Comparison of ENCODE assay signal across 19 mouse cellular contexts in genomic region chr4:65958369-65959187, GRCm38 (mm10).
DNase-seq lines count a peak whose midpoint lies in the region; ATAC-seq lines count a peak whose summit lies in the region.
"Had no signal": no experiment of that assay in that cellular context is flagged by ENCODE, and none has a peak within 500 bp of the region (broad histone marks: within the 10 kb centered on the region; RNA-seq: fewer than 3 reads in every experiment).

No protein-coding gene starts in this region.

- no peak overlapping the region for H3K4me2 ChIP-seq in forebrain, embryonic 15.5 days (replicated peaks)
- H3K4me2 ChIP-seq in forebrain, embryonic 12.5 days, result no peak overlapping the region
- no peak overlapping the region for H3K4me2 ChIP-seq in lung, embryonic 16.5 days (ENCODE audit: low read depth, low read length)
- no peak overlapping the region for H3K4me2 ChIP-seq in forebrain, embryonic 16.5 days (ENCODE audit: low read length)
- H3K4me2 ChIP-seq in heart, embryonic 11.5 days, result no peak overlapping the region
- H3K4me2 ChIP-seq: embryonic facial prominence, embryonic 13.5 days; hindbrain, embryonic 13.5 days had no signal

- no peak overlapping the region for H3K27ac ChIP-seq in forebrain, embryonic 15.5 days (replicated peaks)
- H3K27ac ChIP-seq in forebrain, embryonic 12.5 days, result no peak overlapping the region
- no peak overlapping the region for H3K27ac ChIP-seq in lung, embryonic 16.5 days (ENCODE audit: low read length)
- no peak overlapping the region for H3K27ac ChIP-seq in forebrain, embryonic 16.5 days (ENCODE audit: low read length)
- H3K27ac ChIP-seq in heart, embryonic 11.5 days (ENCODE audit: low read depth, low read length), result no peak overlapping the region
- H3K27ac ChIP-seq: embryonic facial prominence, embryonic 13.5 days; hindbrain, embryonic 13.5 days; hindbrain, postnatal 0 days had no signal

- H3K27me3 ChIP-seq in forebrain, embryonic 15.5 days, result no peaks in the 10 kb centered on the region
- H3K27me3 ChIP-seq in forebrain, embryonic 12.5 days, result no peaks in the 10 kb centered on the region
- no peaks in the 10 kb centered on the region for H3K27me3 ChIP-seq in lung, embryonic 16.5 days (ENCODE audit: control insufficient read depth, insufficient read depth, low read depth, low read length)
- no peaks in the 10 kb centered on the region for H3K27me3 ChIP-seq in forebrain, embryonic 16.5 days (replicated peaks; ENCODE audit: control insufficient read depth, insufficient read depth, low read length)
- no peaks in the 10 kb centered on the region for H3K27me3 ChIP-seq in heart, embryonic 11.5 days (ENCODE audit: control insufficient read depth, insufficient read depth, low read length)
- H3K27me3 ChIP-seq: embryonic facial prominence, embryonic 13.5 days; hindbrain, embryonic 13.5 days had no signal

- no peaks in the 10 kb centered on the region for H3K9me3 ChIP-seq in forebrain, embryonic 15.5 days
- H3K9me3 ChIP-seq in forebrain, embryonic 12.5 days, result no peaks in the 10 kb centered on the region
- H3K9me3 ChIP-seq in lung, embryonic 16.5 days (ENCODE audit: control insufficient read depth, low read length), result no peaks in the 10 kb centered on the region
- H3K9me3 ChIP-seq in forebrain, embryonic 16.5 days (ENCODE audit: control insufficient read depth, low read length), result no peaks in the 10 kb centered on the region
- H3K9me3 ChIP-seq in heart, embryonic 11.5 days (replicated peaks; ENCODE audit: control insufficient read depth, low read length), result no peaks in the 10 kb centered on the region
- H3K9me3 ChIP-seq: embryonic facial prominence, embryonic 13.5 days; hindbrain, embryonic 13.5 days had no signal

- peak; percentile 53 for ATAC-seq in forebrain, embryonic 15.5 days (replicated peaks)
- ATAC-seq in forebrain, embryonic 12.5 days (ENCODE audit: low FRiP score), result no peak
- ATAC-seq in lung, embryonic 16.5 days (ENCODE audit: low read depth), result peak; percentile 60; the same call in 1 of the 2 replicates
- ATAC-seq in forebrain, embryonic 16.5 days, result peak; percentile 80
- ATAC-seq in heart, embryonic 11.5 days (replicated peaks; ENCODE audit: insufficient number of reproducible peaks, low FRiP score, low TSS enrichment), result no peak
- ATAC-seq: hindbrain, postnatal 0 days had no signal

- no peaks in the 10 kb centered on the region for H3K4me1 ChIP-seq in forebrain, embryonic 15.5 days
- H3K4me1 ChIP-seq in forebrain, embryonic 12.5 days, result no peaks in the 10 kb centered on the region
- no peaks in the 10 kb centered on the region for H3K4me1 ChIP-seq in lung, embryonic 16.5 days (replicated peaks; ENCODE audit: control insufficient read depth, insufficient read depth, low read length)
- H3K4me1 ChIP-seq in forebrain, embryonic 16.5 days (replicated peaks; ENCODE audit: control insufficient read depth, insufficient read depth, low read length), result no peaks in the 10 kb centered on the region
- no peaks in the 10 kb centered on the region for H3K4me1 ChIP-seq in heart, embryonic 11.5 days (ENCODE audit: control insufficient read depth, insufficient read depth, low read length)
- H3K4me1 ChIP-seq: embryonic facial prominence, embryonic 13.5 days had no signal

- H3K36me3 ChIP-seq in forebrain, embryonic 15.5 days, result no peaks in the 10 kb centered on the region
- H3K36me3 ChIP-seq in forebrain, embryonic 12.5 days (replicated peaks), result no peaks in the 10 kb centered on the region
- H3K36me3 ChIP-seq in lung, embryonic 16.5 days (ENCODE audit: control insufficient read depth, insufficient read depth, low read length), result no peaks in the 10 kb centered on the region
- no peaks in the 10 kb centered on the region for H3K36me3 ChIP-seq in forebrain, embryonic 16.5 days (ENCODE audit: control insufficient read depth, insufficient read depth)
- no peaks in the 10 kb centered on the region for H3K36me3 ChIP-seq in heart, embryonic 11.5 days (ENCODE audit: control insufficient read depth, insufficient read depth, low read length)
- H3K36me3 ChIP-seq: embryonic facial prominence, embryonic 13.5 days; hindbrain, embryonic 13.5 days had no signal

- no peak for DNase-seq in lung, postnatal 25 days (ENCODE audit: low spot score)
- no peak for DNase-seq in layer of hippocampus, adult 8-10 months (ENCODE audit: low spot score in 2 of 2)
- DNase-seq: adrenal gland, adult 2 months; adrenal gland, postnatal 36 days; cerebellum, adult 11-12 months; cerebellum, adult 9-10 months; cerebellum, postnatal 25 days; gastrocnemius, postnatal 36 days; heart, adult 11 months; heart, postnatal 14 days; kidney, adult 11 months had no signal

- H3K4me3 ChIP-seq in forebrain, embryonic 15.5 days, result no peak overlapping the region
- H3K4me3 ChIP-seq in forebrain, embryonic 12.5 days (replicated peaks), result no peak overlapping the region
- no peak overlapping the region for H3K4me3 ChIP-seq in lung, embryonic 16.5 days (ENCODE audit: low read length)
- H3K4me3 ChIP-seq in forebrain, embryonic 16.5 days (replicated peaks; ENCODE audit: low read length), result no peak overlapping the region
- H3K4me3 ChIP-seq in heart, embryonic 11.5 days (ENCODE audit: low read depth, low read length), result no peak overlapping the region
- H3K4me3 ChIP-seq: embryonic facial prominence, embryonic 13.5 days; hindbrain, embryonic 13.5 days had no signal

- 75% methylated on average over 5 of the region's 5 CpGs for WGBS in forebrain, embryonic 15.5 days
- 90% methylated on average over 5 of the region's 5 CpGs for WGBS in forebrain, embryonic 12.5 days
- 65% methylated on average over 5 of the region's 5 CpGs for WGBS in lung, embryonic 16.5 days
- WGBS in forebrain, embryonic 16.5 days, result 73% methylated on average over 5 of the region's 5 CpGs
- 76% methylated on average over 5 of the region's 5 CpGs for WGBS in heart, embryonic 11.5 days (ENCODE audit: insufficient replicate concordance)

- no peak overlapping the region for H3K9ac ChIP-seq in forebrain, embryonic 15.5 days (replicated peaks)
- no peak overlapping the region for H3K9ac ChIP-seq in forebrain, embryonic 12.5 days
- H3K9ac ChIP-seq in lung, embryonic 16.5 days (ENCODE audit: low read length), result no peak overlapping the region
- H3K9ac ChIP-seq in forebrain, embryonic 16.5 days (replicated peaks; ENCODE audit: low read depth, low read length), result no peak overlapping the region
- no peak overlapping the region for H3K9ac ChIP-seq in heart, embryonic 11.5 days (ENCODE audit: low read depth, low read length)
- H3K9ac ChIP-seq: embryonic facial prominence, embryonic 13.5 days; hindbrain, embryonic 13.5 days had no signal

Comparison
In these comparisons a context has a peak if more than half of its experiments do, and no peak if none do; other contexts are left out.
1. ATAC-seq: peak in forebrain, embryonic 15.5 days (single experiment), lung, embryonic 16.5 days (single experiment) and forebrain, embryonic 16.5 days (single experiment); none in forebrain, embryonic 12.5 days (single experiment) and heart, embryonic 11.5 days (single experiment).